Mouse (Mus musculus): ENCODE results near the gene Atg2b.

Atg2b gene

GRCm38 (mm10) chr12:105678762-105679161, 6.2 kb downstream of the Atg2b start:
- DNase-seq, result no peak

DNA sequence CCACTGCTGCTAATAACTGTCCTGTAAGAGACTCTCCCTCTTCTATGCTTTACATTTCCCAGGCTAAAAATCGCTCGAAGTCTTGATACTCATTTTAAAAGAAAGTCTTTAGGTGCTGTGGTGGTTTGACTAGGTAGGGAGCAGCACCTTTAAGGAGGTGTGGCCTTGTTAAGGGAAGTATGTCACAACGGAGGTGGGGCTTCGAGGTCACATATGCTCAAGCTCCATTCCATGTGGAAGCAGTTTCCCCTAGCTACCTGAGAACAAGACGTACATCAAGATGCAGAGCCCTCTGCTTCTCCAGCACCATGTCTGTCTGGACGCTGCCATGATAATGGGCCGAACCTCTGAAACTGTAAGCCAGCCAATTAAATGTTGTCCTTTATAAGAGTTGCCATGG, 6.8 kb downstream of the Atg2b start:
- no peak for DNase-seq

DNA sequence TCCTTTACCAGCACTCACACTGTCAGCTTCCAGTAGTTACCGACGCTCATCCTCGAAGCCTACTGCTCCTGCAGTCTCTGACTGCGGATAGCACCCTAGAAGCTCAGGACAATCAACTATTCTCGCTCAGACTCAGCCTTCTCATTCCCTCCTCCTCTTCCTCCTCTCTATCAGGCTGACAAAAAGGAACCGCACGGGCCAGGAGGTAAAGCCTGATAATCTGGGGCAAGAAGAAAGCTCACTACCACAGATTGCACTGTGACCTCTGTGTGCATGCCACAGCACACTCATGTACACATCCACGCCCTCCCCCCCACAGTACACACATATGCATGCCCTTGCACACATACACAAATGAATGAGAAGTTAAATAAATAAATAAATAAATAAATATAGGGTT, 8.7 kb downstream of the Atg2b start:
- DNase-seq, result no peak

GRCm38 (mm10) chr12:105655850-105656249, 29.2 kb downstream of the Atg2b start:
- DNase-seq, result no peak

DNA sequence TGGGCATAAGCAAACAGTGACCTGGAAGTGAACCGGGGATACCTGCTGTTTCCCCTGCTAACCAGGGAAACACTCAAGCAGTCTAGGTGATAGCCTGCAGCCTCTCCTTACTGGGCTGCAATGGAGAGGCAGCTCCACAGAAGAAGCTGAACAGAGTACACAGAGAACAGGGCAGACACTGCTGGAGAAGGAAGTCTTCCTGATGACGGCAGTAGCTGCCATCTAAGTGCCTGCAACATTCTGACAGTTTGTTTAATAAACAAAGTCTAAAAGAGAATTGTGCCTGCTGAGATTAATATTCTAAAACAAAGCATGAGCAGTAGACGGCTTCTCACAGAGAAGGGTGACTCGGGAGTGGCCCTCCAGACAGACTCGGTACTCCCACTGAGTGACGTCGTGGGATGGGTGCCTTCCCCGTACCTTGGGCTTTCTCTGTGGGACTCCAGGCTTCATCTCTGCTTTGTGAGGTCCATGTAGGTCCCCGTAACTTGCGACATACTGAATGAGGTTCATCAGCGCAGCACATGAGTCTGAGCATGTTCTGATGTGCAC, 42.2 kb downstream of the Atg2b start:
- no peak for DNase-seq

DNA sequence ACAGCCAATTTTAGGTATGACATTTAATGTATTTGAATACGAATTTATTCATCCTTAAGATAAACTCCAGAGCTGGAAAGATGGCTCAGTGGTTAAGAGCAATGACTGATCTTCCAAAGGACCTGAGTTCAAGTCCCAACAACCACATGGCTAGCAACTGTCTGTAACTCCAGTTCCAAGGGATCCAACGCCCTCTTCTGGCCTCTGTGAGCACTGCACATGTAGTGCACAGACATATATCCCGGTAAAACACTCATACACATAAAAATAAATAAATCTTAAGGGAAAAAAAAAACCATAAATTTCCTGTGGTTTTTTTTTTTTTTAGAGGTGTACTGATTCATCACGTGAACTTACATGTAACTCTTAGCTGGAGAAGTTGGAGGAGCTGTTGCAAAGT, 47.5 kb downstream of the Atg2b start:
- no peak for DNase-seq

- no peak for DNase-seq
These were observed 48.5 kb downstream of the Atg2b start for GRCm38 (mm10) chr12:105636551-105636950.

GRCm38 (mm10) chr12:105634374-105635067, 50.5 kb downstream of the Atg2b start:
- DNase-seq, result no peak

DNA sequence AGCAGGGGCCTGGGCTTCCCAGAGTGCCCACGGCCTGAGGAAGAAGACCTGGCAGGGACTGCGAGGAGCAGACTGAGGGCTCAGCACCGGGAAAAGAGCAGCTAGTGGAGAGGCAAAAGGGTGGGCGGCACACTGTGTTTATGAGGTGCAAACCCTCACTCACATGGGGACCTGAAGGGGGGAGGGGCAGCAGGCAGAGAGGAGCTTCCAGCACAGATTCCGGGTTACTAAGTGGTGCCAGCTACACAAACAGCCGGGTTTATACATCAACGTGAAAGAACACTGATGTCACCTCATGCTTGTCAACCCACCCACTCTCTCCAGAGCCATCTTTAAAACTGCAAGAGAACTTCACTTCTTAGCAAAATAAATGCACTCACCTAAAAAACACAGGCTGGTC, 59.2 kb downstream of the Atg2b start:
- no peak for DNase-seq

DNA sequence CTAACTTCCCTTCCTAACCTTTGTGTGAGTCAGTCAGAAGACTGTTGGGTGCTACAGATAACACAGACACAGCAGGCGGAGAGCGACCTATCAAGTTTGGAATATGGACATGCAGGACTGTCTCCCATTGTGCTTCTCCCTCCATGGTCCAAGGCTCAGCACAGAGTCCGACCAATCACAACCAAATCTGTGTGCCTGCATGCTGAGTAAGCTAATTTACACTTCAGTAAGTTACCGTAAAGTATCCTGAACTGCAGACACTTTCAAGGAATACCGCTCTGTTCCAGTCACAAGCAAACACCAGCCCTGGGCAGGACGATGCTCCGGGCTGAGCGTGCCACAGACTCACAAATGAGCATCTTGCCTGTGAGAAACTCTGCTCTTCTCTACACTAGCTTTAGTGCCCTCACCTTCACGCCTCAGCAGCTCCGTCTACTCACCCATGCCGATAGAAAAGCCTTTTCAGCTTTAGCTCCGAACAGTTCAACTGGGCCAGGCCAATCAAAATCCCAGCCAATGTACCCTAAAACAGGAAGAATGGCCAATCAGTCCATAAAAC, 62.0 kb downstream of the Atg2b start:
- no peak for DNase-seq

DNA sequence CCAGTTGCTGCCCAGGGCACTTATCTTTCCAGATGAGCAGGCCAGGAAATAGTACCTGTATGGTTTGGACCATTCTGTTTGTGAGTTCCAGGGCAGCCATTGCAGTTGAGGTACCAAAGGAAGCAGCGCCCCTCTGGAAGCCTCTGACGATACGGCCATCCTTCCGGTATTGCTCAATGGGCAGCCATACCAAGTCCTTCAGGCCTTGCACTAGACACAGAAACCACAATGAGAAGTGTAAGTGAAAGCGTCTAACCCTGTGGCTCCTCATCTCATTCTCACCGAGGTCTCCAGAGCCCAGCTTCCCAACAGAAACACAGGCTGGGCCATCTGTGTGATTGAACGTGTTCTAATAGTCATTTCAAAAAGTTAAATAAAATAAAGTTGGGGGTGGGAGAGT, 63.0 kb downstream of the Atg2b start:
- no peak for DNase-seq

- no peak for DNase-seq
These were observed 71.5 kb downstream of the Atg2b start for GRCm38 (mm10) chr12:105613559-105613958.

DNA sequence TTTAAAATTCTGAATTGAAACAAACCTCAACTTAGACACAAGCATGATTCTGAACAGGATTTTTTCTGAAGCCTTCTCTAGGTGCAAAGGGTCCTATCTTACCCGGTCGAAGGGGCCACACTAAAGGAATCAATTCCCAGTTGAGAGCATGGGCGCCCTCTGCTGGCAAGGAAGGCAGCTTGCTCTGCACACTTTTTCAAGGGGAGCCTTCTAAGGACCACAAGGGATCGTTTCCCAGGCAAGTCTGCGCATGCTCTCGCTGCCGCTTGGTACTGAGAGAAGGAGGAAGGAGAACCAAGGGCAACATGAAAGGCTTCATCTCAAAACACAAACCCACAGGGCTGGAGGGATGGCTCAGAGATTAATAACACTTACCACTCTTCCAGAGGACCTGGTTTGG, 73.3 kb downstream of the Atg2b start:
- peak; percentile 42 for DNase-seq

GRCm38 (mm10) chr12:105611045-105611444, 74.0 kb downstream of the Atg2b start:
- DNase-seq, result no peak

DNA sequence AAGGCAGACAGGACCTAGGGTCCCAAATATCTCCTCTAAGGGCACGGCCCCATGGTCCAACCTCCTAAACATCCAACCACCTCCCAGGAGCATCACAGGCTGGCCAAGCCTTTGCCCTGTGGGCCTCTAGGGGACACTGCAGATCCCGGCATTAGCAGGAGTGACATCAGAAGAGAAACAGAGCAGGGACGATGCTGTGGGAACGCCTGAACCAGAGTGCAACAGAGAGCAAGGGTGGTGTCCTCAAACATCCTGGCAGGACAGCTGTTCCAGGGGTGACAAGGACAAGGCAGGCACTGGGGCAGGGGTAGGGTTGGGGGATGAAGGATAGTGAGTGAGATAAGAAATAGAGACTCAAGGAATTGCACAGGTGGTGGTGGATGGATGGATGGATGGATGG, 78.1 kb downstream of the Atg2b start:
- DNase-seq, result no peak

DNA sequence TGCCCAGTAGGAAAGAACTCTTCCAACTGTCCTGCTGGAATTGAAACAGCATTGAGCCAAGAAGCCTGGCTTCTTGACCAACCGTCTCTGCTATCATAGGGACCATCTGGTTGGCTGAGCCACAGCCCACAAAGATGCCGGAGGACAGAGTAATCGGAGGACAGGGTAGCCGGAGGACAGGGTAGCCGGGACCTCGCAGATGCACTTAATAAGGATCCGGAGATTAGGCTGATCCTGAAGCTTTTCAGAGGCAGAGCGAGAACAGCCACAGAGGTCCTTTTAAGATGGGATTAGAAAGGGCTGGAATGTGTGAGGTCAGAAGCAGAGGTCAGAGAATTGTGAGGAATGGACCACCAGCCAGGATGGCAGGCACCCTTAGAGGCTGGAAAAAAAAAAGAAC, 79.8 kb downstream of the Atg2b start:
- no peak for DNase-seq

GRCm38 (mm10) chr12:105603904-105604303, 81.1 kb downstream of the Atg2b start:
- DNase-seq, result no peak

DNA sequence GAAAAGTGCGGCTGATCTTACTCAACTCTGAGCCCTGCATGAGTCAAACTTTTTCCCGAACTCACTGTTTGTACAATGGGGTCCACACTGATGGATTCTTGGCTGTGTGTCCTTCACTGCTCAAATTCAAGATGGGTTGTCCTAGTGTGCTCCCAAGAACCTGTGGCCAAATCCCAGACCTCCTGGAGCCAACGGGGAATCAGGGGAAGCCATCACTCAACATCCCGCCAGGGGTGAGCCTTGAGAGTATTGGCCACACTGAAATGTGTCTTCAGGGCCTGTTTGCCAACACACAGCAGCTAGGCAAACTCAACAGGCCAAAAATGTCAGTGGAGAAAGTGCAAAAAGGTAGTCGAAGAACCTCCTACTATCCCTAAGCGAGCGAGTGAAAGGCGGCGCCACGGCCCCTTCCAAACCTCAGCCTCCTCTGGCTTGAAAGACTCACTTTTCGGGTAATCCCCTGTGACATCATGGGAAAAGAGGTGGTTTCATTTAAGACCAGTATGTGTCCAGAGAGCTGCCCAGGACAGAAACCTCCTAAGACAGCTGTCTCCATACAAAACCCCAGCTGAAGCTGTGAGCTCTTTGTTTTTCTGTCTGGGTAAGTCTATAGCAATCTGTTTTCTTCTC, 82.3 kb downstream of the Atg2b start, which contains the start of gene Bdkrb1:
Gene Bdkrb1, plus strand, starts transcription at position 505 of the 630 bp plus-strand sequence.
- no peak for DNase-seq

GRCm38 (mm10) chr12:105601586-105601985, 83.4 kb downstream of the Atg2b start:
- no peak for DNase-seq

GRCm38 (mm10) chr12:105599098-105599497, 85.9 kb downstream of the Atg2b start:
- DNase-seq, result no peak

GRCm38 (mm10) chr12:105598503-105598902, 86.5 kb downstream of the Atg2b start:
- DNase-seq, result no peak

- DNase-seq, result no peak
These were observed 87.9 kb downstream of the Atg2b start for GRCm38 (mm10) chr12:105597135-105597534.

DNA sequence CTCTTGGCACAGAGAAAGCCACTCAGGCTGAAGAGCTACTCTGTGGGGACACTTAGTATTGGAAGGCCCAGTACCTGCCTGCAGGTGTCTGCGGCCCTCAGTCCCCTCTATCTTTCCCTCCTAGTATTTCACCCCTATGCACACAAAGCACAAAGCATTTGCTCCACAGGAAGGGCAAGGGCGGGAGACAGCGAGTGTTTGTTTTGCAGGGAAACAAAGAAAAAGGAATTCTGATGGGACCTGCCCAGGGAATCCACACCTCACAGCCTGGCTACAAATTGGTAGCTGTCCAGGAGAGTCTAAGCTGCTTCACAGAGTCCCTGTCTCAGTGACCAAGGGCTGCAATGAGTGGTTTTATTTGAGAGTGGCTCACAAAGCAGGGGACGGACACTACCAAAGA, 91.5 kb downstream of the Atg2b start:
- no peak for DNase-seq

DNA sequence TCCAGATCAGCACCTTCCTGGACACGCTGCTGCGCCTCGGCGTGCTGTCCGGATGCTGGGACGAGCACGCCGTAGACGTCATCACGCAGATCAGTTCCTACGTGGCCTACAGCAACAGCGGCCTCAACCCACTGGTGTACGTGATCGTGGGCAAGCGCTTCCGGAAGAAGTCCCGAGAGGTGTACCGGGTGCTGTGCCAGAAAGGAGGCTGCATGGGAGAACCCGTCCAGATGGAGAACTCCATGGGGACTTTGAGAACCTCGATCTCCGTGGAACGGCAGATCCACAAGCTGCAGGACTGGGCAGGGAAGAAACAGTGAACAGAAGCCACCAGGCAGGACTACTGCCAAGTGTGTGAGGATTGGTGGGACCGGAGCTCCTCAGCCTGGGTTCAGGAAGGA, 92.7 kb downstream of the Atg2b start:
- no peak for DNase-seq
